Mouse (Mus musculus): Measurements from ENCODE around the gene Gm42742. TPM values are rescaled to one million over a fixed set of nuclear protein-coding genes. Genes with fewer than 3 reads are reported as not detected.
A peak's percentile ranks its signal among the peaks of the same experiment; 100 is the strongest.

The Gm42742 gene
- 10 to 100 TPM; 19.9 to 29.2 TPM for total RNA-seq (2021)
- polyA plus RNA-seq (2012; rRNA removed), result 13.7 and 28.4 TPM in 2 replicates
- long read RNA-seq, partial matches to known transcripts, result 1 of 3 reads
- long read RNA-seq, other reads (novel, unspliced or antisense), result 2 of 3 reads

GRCm38 (mm10) chr7:127020901-127021562 lies at the start of gene Gm42742, which contains the start of gene Prrt2:
TSS of gene Gm42742 (minus strand) at chr7:127021097.
TSS of gene Prrt2 (minus strand) at chr7:127021211.
- DNase-seq, result peak; percentile 58

DNA sequence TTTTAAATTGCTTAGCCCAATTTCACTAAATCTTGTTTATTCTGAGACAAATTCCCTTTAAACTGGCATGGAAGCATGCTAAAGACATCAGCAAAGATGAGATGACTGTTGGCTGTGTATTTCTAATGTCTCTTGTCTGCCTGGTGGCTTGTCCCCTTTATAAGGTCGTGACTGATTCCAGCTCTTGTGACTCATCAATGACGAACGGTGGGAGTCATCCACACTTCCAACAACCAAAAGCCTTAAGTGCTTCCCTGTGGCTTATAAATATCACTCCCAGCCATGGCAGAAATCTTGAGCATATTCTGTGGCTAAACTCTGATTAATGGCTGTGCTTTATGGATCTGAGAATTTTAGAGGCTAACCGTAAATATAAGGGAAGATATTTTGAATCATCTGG lies 45.4 kb upstream of the Gm42742 start:
- DNase-seq, result peak; percentile 70

GRCm38 (mm10) chr7:127065538-127065937 lies 44.6 kb upstream of the Gm42742 start:
- no peak for DNase-seq

DNA sequence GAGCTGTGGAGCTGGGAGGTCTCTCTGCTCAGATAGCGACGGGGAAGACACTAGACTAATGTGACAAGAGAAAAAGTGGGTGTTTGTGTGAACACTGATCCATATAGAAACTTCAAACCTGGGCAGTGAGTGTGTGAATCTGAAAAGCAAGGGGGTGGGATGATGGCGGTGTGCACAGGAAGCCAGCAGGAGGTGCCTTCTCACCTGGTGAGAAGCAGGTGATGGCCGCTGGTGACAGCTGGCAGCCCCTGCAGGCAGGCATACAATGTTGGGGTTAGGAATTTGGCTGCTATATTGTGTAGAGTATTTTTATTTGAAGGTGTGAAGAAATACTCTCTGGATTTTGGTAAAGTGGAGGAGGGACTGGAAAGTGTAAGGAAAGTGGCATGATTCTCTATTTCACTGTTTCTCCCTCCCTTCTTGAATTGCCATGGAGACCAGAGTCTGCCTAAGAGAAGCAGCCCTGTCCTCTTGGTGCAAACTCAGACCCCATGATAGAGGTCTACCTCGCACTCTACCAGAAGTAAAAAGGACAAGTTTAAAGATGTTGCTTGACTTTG lies 34.2 kb upstream of the Gm42742 start:
- no peak for DNase-seq

DNA sequence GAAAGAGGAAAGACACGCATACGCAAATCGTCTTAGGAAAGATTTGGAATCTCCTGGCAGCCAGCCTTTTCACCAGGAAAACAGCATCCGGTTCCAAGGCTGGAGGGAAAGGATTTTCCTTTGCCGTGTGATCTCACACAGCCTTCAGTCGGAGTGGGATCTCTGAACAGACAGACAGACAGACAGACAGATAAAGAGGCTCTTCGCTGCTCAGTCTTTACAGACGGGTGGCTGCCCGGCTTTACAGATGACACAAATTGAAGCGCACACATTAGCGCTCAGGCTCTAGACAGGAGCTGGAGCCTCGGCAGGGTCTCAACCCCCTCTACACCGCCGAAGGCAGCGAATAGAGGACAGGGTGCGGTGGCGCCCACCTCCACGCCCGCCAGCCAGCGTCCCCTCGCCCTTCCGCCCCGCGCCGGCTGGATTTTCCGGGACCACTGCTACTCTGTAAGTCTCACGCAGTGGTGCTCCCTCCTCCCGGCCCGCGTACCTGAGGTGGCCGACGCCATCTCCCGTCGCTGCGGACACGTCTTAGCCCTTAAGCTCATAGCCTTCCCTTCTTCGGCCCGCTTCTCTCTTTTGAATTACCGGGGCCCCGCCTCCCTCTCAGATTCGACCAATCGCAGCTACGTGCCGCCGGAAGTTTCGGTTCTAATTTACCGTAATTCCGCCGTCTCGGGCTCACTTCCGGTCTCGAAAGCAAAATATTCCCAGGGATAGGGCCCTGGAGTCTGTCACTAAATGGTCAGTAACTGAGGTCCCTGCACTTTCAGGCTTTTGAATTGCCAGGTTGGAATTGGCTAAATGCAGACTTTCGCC lies 21.2 kb upstream of the Gm42742 start, which contains the start of gene Kif22:
Gene Kif22, minus strand, starts transcription at position 621 of the 822 bp plus-strand sequence.
- DNase-seq, result peak; percentile 94

DNA sequence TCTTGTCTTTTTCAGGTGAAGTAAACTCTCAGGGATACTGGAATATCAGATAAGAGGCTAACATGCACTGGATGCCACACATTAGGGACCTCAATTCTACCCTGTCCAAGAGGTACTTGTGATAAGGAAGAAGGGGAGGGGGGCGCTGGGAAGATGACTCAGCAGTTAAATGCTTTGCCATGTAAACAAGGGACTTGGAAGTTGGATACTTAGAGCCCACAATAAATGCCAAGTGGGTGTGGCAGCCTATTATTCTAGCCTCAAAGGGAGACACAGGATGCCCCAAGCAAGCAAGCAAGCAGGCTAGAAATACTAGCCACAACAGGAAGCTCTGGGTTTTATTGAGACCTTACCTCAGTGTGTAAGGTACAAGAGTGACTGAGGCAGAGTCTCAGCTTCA lies 10.3 kb upstream of the Gm42742 start:
- no peak for DNase-seq

GRCm38 (mm10) chr7:127030172-127030571 lies 9.3 kb upstream of the Gm42742 start:
- no peak for DNase-seq

DNA sequence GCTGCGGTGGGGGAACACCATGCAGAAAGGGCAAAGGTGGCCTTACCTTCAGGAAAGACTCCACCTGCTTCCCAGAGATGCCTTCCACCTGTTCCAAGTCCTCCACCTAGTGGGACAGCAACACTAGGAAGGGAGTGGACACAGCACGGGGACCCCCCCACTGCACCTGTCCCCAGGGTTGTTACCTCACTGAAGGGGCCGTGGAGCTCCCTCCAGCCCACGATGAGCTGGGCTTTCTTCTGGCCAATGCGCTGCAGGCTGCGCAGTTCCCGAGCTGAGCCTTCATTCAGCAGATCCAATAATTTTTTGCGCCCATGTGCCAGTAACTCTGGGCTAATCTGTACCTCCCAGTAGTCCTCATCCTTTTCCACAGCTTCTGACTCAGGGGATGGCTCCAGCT lies 7.0 kb upstream of the Gm42742 start:
- no peak for DNase-seq

DNA sequence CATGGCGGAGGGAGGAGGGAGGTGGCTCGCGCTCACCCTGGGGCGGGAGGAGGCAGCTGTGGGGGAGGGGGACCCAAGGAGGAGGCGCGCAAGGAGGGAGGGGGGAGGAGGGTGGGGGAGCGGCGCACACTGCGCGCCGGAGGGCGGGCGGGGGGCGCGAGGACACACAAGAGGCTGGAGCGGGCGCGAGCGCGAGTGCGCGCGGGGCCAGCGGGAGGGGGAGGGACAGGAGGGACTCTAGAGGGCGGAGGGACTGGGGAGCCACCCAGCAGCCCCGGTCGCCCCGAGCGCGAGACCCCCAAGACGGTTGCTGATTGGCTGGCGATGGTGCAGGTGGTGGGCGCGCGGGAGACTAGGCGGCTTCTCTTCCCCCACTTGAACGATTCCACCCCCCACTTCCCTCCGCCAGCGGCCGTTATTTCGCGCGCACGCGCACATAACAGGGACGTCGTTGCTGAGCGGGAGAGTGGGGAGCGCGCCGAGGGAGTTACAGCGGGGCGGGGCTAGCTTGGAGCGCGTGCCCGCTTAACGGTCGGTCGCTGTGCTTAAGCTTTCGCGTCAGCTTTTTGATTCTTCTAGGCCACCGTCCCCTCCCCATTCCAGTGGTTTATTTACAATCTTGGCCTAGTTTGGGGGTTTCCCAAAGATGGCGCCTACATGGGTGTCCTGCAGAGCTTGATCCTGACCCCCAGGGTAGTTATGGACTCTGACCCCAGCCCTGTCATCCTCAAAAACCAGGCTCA lies 6.3 kb upstream of the Gm42742 start, which contains the start of gene Maz:
Gene Maz, minus strand, starts transcription at position 54 of the 743 bp plus-strand sequence.
- DNase-seq, result peak; percentile 100

DNA sequence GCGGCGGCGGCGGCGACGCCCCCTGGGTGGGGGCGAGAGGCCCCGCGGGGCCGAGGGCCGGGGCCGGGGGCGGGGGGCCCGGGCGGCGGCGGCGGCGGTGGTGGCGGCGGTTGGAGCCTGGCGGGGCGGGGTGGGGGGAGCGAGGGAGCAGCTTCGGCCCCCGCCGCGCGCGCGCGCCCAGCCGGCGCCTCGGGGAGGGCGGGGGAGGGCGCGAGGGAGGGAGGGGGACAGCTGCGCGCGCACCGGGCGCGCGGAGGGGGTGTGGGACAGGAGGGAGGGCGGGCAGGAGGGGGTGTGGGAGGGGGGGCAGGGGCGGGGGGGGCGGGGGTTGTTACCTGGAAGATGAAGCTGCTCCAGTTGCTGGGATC lies 5.7 kb upstream of the Gm42742 start:
- no peak for DNase-seq

GRCm38 (mm10) chr7:127026161-127026600 lies 5.3 kb upstream of the Gm42742 start:
- peak; percentile 83 for DNase-seq

DNA sequence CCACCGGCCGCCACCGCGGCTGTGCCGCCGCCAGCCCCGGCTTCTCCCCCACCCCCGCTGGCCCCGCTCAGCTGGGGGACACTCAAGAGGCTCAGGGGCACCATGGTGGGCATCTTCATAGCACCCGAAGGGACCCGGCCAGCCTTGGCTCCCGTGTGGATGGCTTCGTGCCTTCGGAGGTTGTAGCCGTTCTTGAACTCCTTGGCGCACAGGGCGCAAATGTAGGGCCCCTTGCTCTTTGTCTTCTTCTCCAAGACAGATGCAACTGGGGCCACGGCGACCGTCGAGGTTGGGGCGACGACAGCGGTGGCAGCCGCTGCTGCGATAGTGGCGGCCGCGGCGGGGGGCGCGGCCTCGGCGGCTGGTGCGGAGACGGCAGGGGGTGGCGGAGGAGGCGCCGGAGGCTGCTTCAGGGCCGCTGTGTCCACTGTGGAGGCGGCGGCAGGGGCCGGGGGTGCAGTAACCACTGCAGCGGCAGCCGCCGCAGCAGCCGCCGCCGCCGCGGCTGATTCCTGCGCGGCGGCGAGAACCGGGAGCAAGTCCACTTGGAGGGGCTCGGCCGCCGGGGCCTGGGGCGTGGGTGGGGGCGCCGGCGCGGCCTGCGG lies 4.8 kb upstream of the Gm42742 start:
- peak; percentile 77 for DNase-seq

GRCm38 (mm10) chr7:127024755-127025555 lies 4.1 kb upstream of the Gm42742 start:
- peak; percentile 89 for DNase-seq

- peak; percentile 24 for DNase-seq
These were observed 3.2 kb upstream of the Gm42742 start for GRCm38 (mm10) chr7:127023896-127024690.

- DNase-seq, result peak; percentile 23
These were observed 2.4 kb upstream of the Gm42742 start for GRCm38 (mm10) chr7:127023272-127023691.

DNA sequence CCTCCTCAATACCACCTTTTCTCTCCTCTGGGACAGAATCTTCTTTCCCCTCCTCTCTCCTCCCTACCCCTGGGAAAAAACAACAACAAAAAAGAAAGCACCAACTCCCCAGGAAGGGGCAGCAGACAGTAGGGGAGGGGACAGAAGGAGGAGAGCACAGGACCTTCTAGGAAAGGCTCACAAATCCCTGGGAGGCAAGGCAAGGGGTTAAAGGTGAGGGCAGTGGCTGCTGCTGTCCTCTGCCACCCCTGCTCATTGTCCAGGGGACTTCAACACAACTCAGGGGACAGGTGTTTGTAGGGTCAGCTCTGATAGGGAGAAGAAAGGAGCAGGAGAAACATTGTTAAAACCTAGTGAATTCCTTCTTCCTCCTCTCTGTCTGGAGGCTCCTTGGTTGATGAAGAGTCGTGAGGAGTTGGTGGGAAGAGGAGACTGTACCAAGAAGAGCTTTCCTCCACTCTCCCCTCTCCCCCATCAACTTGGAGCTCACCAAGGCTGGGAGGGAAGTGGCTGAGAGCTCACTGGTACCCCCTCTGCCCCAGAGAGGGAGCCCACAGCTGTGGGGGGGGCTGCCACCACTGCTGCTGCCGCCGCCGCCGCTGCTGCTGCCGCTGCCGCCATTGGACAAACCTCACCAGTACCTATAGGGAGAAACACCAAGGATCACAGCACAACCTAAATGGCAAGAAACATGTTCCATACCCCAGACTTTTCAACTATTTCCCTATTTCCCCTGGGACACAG lies 1.8 kb upstream of the Gm42742 start:
- no peak for DNase-seq

DNA sequence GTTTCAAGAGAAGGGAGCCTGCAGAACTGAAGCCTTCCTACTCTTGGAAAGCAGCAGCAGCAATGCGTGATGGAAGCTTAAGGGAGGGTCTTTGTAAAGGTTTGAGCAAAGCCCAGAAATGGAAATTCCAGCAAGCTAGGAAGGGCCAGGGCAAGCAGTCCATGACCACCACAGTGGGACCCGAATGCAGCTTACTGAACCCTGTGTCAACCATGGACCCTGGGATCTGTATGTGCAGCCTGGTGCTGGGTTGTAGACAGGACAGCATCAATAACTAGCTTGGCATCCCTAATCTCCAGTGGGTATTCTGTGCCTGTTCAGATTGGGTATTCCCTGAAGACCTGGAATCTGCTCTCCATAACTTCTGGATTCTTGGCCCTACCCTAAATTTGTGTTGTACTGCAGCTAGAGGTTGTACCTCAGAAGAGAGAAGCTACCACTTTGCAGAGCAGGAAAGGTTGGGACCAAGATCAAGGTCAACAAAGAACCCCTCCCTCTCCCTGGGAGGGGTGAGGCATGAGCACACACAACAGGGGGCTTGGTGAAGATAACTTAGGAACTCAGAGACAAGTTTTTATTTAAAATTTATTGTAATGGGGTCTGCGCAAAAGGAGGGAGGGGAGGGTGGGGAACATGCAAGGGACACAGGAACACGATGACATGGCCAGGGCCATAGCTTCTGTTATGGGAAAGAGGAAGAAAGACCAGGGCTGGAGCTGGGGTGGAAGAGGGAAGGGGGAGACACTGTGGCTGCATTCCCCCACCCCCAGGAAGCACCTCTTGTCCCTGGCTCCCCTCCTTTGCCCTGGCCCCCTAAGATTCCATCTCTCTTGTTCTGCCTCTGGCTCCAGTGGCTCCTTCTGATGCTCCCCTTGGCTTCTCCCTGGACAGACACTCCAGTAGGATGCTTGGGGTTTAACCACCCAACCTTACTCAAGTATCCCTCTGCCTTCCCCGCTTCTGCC lies 948 bp upstream of the Gm42742 start:
- no peak for DNase-seq

GRCm38 (mm10) chr7:127020491-127020890 lies 406 bp downstream of the Gm42742 start:
- peak; percentile 6 for DNase-seq

Measured in adrenal gland, adult 2 months (tissue).